Mouse (Mus musculus): Measurements from ENCODE around the gene Slc38a8.

Slc38a8 gene

DNA sequence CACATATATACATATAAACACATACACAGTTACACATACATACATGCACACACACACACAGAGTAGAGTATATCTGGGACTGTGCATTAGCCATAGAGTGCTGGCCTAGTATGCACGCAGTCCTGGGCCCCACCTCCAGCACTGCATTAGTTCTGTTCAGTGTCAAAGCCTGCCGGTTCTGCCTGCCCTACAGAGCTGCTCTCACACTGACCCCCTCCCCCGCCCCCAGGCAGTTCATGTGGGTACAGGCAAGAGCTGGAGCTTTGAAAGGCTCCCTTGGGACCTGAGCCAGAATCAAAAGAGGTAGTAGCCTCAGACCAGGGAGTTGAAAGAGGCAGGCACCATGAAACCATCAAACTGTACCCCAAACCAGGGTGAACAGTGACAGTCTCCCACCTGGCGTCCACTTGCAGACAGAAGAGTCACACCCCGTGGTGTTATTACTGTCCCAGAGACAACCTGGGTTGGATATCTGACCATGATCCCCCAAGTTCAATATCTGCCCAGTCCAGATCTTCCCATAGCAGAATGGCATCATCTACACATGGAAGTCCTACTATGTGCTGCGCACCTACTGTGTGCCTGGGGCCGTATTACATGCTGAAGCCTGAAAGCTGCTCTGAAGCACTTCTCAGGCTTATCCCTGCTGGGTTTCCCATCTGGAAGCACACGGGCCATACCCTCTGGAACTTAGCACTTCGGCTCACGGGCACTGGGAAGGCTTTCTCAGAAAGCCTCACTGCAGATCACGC, 17.2 kb downstream of the Slc38a8 start:
- DNase-seq (ENCODE audit: low spot score): no peak

- DNase-seq (ENCODE audit: low spot score): no peak
Observed at GRCm38 (mm10) chr8:119478684-119479083, 22.8 kb downstream of the Slc38a8 start.

DNA sequence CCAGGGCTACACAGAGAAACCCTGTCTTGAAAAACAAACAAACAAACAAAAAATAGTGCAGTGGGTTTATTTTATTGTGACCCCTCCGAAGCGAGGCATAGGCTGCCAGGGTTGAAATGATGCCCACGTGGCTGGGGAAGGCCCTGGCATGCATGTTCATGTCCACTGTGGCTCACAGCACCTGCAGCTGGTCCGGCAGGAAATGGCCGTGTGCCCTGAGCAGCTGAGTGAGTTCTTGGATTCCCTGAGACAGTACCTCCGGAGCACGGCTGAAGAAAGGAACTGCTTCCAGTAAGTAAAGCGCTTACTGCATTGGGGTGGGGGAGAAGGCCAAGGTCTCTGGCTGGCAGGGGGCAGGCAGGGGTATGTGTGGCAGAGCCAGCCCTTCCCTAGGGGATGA, 33.4 kb downstream of the Slc38a8 start:
- no peak for DNase-seq (ENCODE audit: low spot score)

GRCm38 (mm10) chr8:119466794-119467193, 34.7 kb downstream of the Slc38a8 start:
- DNase-seq (ENCODE audit: low spot score): no peak

GRCm38 (mm10) chr8:119466105-119466504, 35.4 kb downstream of the Slc38a8 start:
- peak; percentile 61 for DNase-seq (ENCODE audit: low spot score)

DNA sequence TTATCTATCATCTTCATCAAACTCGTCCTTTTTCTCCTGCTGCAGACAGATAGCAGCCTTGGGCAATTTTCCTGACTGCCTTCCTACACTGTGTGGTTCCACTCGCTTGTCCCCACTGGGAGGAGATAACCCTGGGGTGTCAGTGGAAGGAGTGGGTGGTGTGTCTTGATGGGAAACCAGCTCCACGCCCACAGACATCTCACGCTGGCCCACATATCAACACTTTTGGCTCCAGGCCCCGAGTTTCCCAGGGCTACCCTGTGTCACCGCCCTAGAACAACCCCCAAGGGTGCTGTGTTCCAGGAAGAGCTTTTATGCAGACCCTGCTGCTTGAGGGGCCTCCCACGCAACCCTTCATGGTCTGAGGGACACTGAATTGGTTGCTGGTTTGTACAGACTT, 37.8 kb downstream of the Slc38a8 start:
- DNase-seq (ENCODE audit: low spot score): no peak

DNA sequence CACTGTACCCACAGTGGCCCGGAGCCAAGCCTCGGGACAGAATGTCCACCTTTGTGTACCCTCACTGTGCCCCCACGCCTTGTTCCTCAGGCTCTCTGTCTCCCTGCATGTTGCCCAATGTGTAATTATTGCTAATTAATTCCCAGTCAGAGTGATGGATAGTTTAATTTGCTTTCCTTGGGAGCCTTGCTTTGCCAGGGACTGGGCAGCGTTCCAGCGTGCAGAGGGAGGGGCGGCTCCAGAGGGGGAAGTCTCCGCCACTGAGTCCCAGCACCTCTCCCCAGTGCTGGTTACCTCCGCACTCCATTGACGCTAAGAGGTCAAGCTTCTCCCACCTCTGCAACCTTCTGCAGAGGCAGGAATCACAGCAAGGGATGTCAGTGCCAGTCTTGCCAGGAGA, 40.1 kb downstream of the Slc38a8 start:
- DNase-seq (ENCODE audit: low spot score): no peak

GRCm38 (mm10) chr8:119459724-119460123, 41.8 kb downstream of the Slc38a8 start:
- peak; percentile 48 for DNase-seq (ENCODE audit: low spot score)

DNA sequence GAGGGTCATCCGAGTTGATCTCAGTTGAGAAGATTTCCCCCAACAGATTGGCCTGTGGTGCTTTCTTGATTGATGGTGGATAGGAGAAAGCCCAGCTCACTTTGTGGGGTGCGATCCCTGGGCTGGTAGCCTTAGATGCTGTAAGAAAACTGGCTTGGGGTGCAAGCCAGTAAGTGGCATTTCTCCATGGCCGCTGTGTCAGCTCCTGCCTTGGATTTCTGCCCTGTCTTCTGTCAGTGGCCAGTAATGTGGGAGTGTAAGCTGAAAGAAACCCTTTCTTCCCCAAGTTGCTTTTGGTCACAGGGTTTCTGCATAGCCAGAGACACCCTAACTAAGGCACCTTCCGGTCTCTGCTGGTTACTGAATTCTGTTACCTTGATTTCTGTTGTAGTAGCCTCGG, 45.5 kb downstream of the Slc38a8 start:
- DNase-seq (ENCODE audit: low spot score): no peak

- DNase-seq (ENCODE audit: low spot score): no peak
Observed at GRCm38 (mm10) chr8:119452919-119453318, 48.6 kb downstream of the Slc38a8 start.

- no peak for DNase-seq (ENCODE audit: low spot score)
Observed at GRCm38 (mm10) chr8:119451131-119451530, 50.4 kb downstream of the Slc38a8 start.

DNA sequence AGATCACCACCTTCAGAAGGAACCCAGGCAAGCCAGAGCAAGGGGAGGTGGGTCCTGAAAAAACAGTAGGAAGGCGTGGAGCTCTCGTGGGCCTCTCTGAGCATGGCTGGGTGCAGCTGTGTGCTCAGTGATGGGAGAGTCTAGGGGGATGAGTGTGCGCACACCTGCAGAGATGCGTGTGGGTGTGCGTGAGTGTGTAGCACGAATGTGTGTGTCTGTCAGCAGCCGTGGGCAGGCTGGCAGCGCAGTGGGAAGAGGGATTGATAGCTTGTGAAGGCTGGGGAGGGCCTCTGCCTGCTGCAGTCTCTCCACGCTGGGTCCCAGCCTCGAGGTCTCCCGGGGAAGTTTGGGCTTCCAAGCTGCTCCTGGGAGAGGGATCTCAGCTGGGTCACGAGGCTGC, 51.9 kb downstream of the Slc38a8 start:
- DNase-seq (ENCODE audit: low spot score): no peak

DNA sequence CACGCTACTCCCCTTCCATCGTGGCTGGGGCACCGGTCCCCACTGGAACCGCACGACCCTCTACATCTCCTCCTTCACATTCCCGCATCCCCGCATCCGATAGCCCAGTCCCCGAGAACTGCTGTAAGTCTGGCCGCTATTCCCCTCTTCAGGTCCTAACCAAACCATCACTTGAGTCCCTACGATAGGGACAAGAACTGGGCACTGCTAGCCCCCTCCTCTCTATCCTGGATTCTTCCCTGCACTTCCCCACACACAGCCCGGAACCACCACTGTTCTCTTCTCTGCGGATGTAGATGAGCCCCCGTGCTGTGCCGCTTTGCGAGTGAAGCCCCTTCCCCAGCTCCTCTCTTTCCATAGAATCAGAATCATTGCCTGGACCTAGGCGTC, 53.7 kb downstream of the Slc38a8 start:
- peak; percentile 32 for DNase-seq (ENCODE audit: low spot score)

DNA sequence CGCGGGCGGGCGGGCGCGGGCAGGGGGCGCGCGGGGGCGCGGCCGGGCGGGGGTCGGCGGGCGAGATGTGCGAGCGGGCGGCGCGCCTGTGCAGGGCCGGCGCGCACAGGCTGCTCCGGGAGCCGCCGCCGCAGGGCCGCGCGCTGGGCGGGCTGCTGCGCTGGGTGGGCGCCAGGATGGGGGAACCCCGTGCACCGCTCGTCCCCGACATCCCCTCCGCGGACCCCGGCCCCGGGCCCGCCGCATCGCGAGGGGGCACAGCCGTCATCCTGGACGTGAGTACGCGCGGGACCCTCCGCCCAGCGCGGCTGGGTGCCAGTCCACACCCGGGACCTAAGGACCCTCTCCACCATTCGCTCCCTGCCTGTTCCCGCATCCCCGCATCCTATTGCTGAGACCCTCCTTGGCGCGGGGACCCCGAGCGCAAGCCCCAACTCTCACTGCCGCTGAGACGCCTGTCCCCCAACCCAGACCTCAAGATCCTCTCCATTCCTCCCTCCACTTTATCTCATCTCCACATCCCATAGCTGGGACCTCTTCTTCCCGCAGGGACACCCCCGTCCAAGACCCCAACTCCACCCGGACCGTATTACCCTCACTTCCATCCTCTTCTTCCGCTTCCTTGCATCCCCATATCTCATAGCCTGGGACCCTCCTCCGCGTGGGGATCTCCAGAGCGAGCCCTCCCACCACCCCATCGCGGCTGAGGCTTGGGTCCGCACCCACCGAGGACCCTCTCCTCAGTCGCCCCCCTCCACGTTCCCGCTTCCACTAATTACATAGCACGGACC, 54.3 kb downstream of the Slc38a8 start:
- peak; percentile 33 for DNase-seq (ENCODE audit: low spot score)

GRCm38 (mm10) chr8:119446211-119446989, 55.1 kb downstream of the Slc38a8 start, which contains the start of gene Necab2:
TSS of gene Necab2 (plus strand) at chr8:119446719.
- peak; percentile 94 for DNase-seq (ENCODE audit: low spot score)

- DNase-seq (ENCODE audit: low spot score): no peak
Observed at GRCm38 (mm10) chr8:119442970-119443369, 58.5 kb downstream of the Slc38a8 start.

- DNase-seq (ENCODE audit: low spot score): no peak
Observed at GRCm38 (mm10) chr8:119442013-119442412, 59.5 kb downstream of the Slc38a8 start.

GRCm38 (mm10) chr8:119440952-119441270, 60.6 kb downstream of the Slc38a8 start:
- DNase-seq (ENCODE audit: low spot score): no peak

GRCm38 (mm10) chr8:119440250-119440951, 61.1 kb downstream of the Slc38a8 start:
- peak; percentile 94 for DNase-seq (ENCODE audit: low spot score)

DNA sequence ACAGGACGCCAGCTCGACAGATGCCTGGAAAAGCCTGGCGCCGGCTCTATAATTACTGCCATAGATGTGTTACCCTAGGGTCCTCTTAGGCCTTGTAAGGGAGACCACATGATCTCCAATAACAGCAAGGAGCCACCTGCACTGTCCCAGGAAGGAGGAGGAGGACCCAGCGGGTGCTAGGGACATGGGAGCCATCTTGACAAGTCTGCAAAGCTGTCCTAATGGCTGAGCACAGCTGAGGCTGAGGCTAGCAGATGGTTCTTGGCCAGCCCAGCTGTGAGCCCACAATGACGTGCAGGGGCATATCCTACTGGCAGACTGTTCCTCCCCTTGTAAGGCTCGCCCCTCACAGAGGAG, 61.6 kb downstream of the Slc38a8 start:
- DNase-seq (ENCODE audit: low spot score): peak; percentile 24

GRCm38 (mm10) chr8:119439424-119439823, 62.1 kb downstream of the Slc38a8 start:
- no peak for DNase-seq (ENCODE audit: low spot score)

DNA sequence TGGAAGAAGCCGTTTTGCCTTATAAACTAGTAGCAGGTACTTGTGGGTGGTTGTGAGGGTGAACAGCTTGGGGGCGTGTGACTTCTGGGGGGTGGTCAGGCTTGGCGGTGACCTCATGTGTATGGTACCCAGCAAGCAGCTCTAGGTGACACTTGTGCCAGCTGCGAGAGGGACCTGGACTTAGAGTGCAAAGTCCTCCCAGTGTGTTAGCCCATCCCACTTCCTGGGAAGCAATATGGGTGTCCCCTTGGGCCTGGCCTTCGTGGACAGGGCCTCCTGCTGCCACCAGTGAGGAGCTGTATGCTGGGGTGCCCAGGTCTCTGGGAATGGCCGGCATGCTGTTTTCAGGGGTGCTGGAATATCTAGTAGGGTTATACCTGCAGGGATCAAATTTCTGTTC, 62.6 kb downstream of the Slc38a8 start:
- no peak for DNase-seq (ENCODE audit: low spot score)
